Mouse (Mus musculus) testis, adult 10 weeks (tissue): ENCODE measurements around the gene Mastl. TPM values are rescaled to one million over a fixed set of nuclear protein-coding genes. Genes with fewer than 3 reads are reported as not detected.

Source experiments
- polyA plus RNA-seq: library from polyadenylated mRNA; stranded (reverse); fragments of 350-450 nt; fragmentation: Illumina TruSeq; extraction: RNeasy Lipid Tissue Mini Kit (QIAGEN cat#74804); gene quantifications from one replicate; pipeline ENCODE4 v1.2.3, GENCODE M21; 2014; ENCODE audit warnings: low read depth, low replicate concordance

Gene Mastl
- polyA plus RNA-seq: 21.3 TPM

DNA sequence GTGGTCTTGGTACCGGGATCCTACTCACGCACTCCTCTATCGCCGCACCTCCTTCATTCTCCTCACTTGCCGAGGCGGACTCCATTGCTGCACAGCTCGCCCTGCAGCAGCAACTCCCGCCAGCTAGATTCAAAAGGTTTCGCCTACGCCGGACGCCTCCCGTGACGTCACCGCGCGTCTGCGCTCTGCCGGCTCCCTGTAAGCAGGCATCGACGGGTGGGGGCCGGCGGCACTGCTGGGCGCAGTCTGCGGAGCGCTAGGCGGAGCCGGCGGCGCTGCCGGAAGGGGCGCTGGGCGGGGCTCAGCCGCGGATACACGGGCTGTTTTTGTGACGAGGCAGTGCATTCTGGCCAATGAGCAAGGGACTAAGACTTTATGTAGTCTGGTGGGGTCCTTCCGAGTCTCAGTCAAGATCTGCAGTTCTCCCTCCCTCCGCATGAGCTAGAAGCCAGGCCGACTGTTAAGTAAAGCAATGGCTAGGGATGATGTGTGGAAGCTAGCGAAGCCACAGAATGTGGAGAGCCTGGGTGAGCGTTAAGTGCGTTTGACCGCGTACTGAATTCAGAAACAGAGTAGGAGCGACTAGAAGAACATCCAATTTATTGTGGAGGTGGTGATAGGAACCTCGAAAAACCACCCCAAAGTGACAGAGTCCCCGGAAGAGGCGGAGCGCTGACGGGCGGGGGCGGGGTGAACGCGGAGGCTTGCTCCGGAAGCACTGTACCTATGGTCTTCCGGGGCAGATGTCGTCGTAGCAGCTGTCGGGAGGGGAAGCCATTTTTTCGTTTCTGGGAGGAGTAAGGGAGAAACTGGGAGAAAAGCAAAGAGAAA, at the start of gene Mastl, which contains the start of gene Yme1l1:
Gene Mastl, minus strand, starts transcription at position 248 of the 831 bp plus-strand sequence.
Gene Yme1l1, plus strand, starts transcription at position 593 of the 831 bp plus-strand sequence.

DNA sequence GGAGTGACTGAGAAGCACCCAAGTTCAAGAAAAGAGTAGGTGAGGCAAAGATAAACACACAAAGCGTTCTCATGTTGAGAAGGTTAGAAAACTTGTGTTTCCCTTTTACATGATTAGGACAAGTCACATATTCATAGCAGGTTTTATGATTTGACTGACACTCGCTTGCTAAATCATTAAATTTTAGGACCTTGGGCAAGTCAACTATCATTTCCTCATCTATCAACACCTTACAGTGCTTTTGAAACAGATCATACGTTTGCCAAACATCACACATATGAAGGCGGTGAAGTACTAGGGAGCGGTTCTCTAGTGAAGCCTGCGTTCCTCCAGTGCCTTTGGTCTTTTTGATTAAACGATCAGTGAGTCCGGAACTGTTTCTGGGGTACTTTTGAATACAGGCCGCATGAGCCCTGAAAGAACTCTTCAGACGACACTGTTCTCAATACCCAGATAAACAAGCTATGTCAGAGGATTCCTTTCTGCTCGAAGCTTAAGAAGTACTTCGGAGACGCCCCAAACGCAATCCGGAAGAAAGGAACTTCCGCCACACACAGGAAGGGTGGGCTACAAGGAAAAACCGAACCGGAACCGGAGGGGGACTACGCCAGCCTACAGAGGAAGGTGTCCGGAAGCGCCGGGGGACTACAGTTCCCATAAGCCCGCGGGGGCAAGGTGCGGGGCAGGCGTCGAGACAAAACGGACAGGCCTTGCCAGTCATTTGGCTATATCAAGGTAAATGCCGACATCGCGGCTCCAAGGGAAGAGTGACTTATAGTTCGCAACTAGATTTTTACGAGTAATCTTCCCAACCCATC, 88.1 kb downstream of the Mastl start, which contains the start of gene Acbd5:
Gene Acbd5, plus strand, starts transcription at position 616 of the 818 bp plus-strand sequence.

Other genes starting within 250 kb of the Mastl start
- 45.0 TPM for gene Abi1, start 115.8 kb downstream of the Mastl start, polyA plus RNA-seq
- 75.3 TPM for gene Acbd5, start 87.9 kb downstream of the Mastl start, polyA plus RNA-seq
- 226 TPM for gene Yme1l1, start 345 bp upstream of the Mastl start, polyA plus RNA-seq
- gene 4931423N10Rik, start 51.5 kb upstream of the Mastl start, polyA plus RNA-seq: 81.7 TPM
- gene Nxph2, start 165.2 kb upstream of the Mastl start, polyA plus RNA-seq: 0.39 TPM